Mouse (Mus musculus) gastrocnemius, adult 2 months (tissue): ENCODE measurements around the gene Cutc. TPM values are rescaled to one million over a fixed set of nuclear protein-coding genes. Genes with fewer than 3 reads are reported as not detected.
A peak's percentile ranks its signal among the peaks of the same experiment; 100 is the strongest.

Source experiments
- DNase-seq: peaks from one replicate; pipeline ENCODE4 v3.0.0; 2022
- H3K27ac ChIP-seq: fragments of 200-600 bp; 2 replicates; pipeline ENCODE4 v1.8.1; 2022; ENCODE audit warnings: mild to moderate bottlenecking
- H3K4me3 ChIP-seq: fragments of 200-600 bp; 2 replicates; pipeline ENCODE4 v1.8.1; 2022; ENCODE audit warnings: mild to moderate bottlenecking, moderate library complexity
- CTCF ChIP-seq: fragments of 200-600 bp; IDR thresholded peaks from 2 replicates; pipeline ENCODE4 v1.8.1; 2022; ENCODE audit warnings: antibody characterized with exemption, mild to moderate bottlenecking, moderate library complexity
- intact Hi-C: fragments of 180-260 bp; cut with DNase I; formaldehyde crosslinking; loops from one replicate; pipeline ENCODE4 v1.15.1; 2025
- total RNA-seq, 2 experiments: library from RNA; stranded (reverse); gene quantifications; 2 replicates each; pipeline ENCODE4 v1.2.3; 2021

Gene Cutc
- total RNA-seq, 2 experiments from 2014 or later, result 16.5 to 17.6 TPM

GRCm38 (mm10) chr19:43784761-43785160 lies 32.0 kb downstream of the Cutc start:
- intact Hi-C loops, result no loop called here
- Histone ChIP-seq H3K4me3 (no peak overlapping the region), H3K27ac (no peak overlapping the region)
- no peak for TF ChIP-seq CTCF
- no peak for DNase-seq

- intact Hi-C loops, result no loop called here
- H3K4me3 ChIP-seq, result no peak overlapping the region
- H3K27ac ChIP-seq, result no peak overlapping the region
- TF ChIP-seq CTCF, result no peak
- DNase-seq, result no peak
These were observed 33.6 kb downstream of the Cutc start for GRCm38 (mm10) chr19:43786249-43787026.

GRCm38 (mm10) chr19:43789817-43790216 lies 37.0 kb downstream of the Cutc start:
- intact Hi-C loops, result no loop called here
- no peak for TF ChIP-seq CTCF
- no peak overlapping the region for H3K27ac ChIP-seq
- no peak overlapping the region for H3K4me3 ChIP-seq
- DNase-seq, result no peak

GRCm38 (mm10) chr19:43792537-43792936 lies 39.7 kb downstream of the Cutc start:
- DNase-seq, result no peak
- intact Hi-C loops, result no loop called here
- no peak for TF ChIP-seq CTCF
- Histone ChIP-seq H3K27ac (no peak overlapping the region), H3K4me3 (no peak overlapping the region)

- Histone ChIP-seq H3K4me3 (no peak overlapping the region), H3K27ac (no peak overlapping the region)
- DNase-seq, result no peak
- intact Hi-C loops, result no loop called here
- no peak for TF ChIP-seq CTCF
These were observed 41.2 kb downstream of the Cutc start for GRCm38 (mm10) chr19:43793951-43794350.

- no peak for DNase-seq
- intact Hi-C loops, result no loop called here
- no peak for TF ChIP-seq CTCF
- no peak overlapping the region for H3K27ac ChIP-seq
- no peak overlapping the region for H3K4me3 ChIP-seq
These were observed 42.7 kb downstream of the Cutc start for GRCm38 (mm10) chr19:43795511-43795910.

GRCm38 (mm10) chr19:43797216-43797615 lies 44.4 kb downstream of the Cutc start:
- no peak overlapping the region for H3K27ac ChIP-seq
- no peak overlapping the region for H3K4me3 ChIP-seq
- intact Hi-C loops, result no loop called here
- no peak for TF ChIP-seq CTCF
- DNase-seq, result no peak

GRCm38 (mm10) chr19:43801427-43802051 lies 48.7 kb downstream of the Cutc start:
- no peak for TF ChIP-seq CTCF
- Histone ChIP-seq H3K27ac (no peak overlapping the region), H3K4me3 (no peak overlapping the region)
- intact Hi-C loops, result no loop called here
- no peak for DNase-seq

- no peak overlapping the region for H3K27ac ChIP-seq
- no peak for DNase-seq
- TF ChIP-seq CTCF, result no peak
- intact Hi-C loops, result no loop called here
- no peak overlapping the region for H3K4me3 ChIP-seq
These were observed 51.1 kb downstream of the Cutc start for GRCm38 (mm10) chr19:43803866-43804265.

GRCm38 (mm10) chr19:43809331-43809730 lies 56.5 kb downstream of the Cutc start:
- no peak for TF ChIP-seq CTCF
- H3K4me3 ChIP-seq, result no peak overlapping the region
- no peak for DNase-seq
- H3K27ac ChIP-seq, result no peak overlapping the region
- intact Hi-C loops, result no loop called here

- Histone ChIP-seq H3K27ac (no peak overlapping the region), H3K4me3 (no peak overlapping the region)
- TF ChIP-seq CTCF, result no peak
- DNase-seq, result no peak
- intact Hi-C loops, result no loop called here
These were observed 58.6 kb downstream of the Cutc start for GRCm38 (mm10) chr19:43811419-43811818.

- TF ChIP-seq CTCF, result no peak
- Histone ChIP-seq H3K4me3 (no peak overlapping the region), H3K27ac (no peak overlapping the region)
- intact Hi-C loops, result no loop called here
- no peak for DNase-seq
These were observed 60.5 kb downstream of the Cutc start for GRCm38 (mm10) chr19:43813315-43813714.

GRCm38 (mm10) chr19:43815661-43816414 lies 63.0 kb downstream of the Cutc start:
- DNase-seq, result peak; percentile 34
- no peak overlapping the region for H3K27ac ChIP-seq
- intact Hi-C loops, result no loop called here
- TF ChIP-seq CTCF, result no peak
- H3K4me3 ChIP-seq, result peak overlapping the region; percentile 63

Other genes with a start within 250 kb of the Cutc start
- 100 to 1,000 TPM; 316 to 792 TPM for gene Got1, start 228.4 kb upstream of the Cutc start, total RNA-seq
- not detected for gene Nkx2-3, start 140.7 kb upstream of the Cutc start, total RNA-seq
- 10 to 100 TPM; 21.2 to 28.7 TPM for gene Slc25a28, start 78.1 kb upstream of the Cutc start, total RNA-seq
- gene Entpd7, start 63.3 kb upstream of the Cutc start, total RNA-seq, result 1 to 10 TPM; 1.2 to 1.3 TPM
- 10 to 100 TPM; 14.9 to 17.8 TPM for gene Cox15, start within 50 bp of the Cutc start, total RNA-seq
- not detected for gene Abcc2, start 29.2 kb downstream of the Cutc start, total RNA-seq
- gene Dnmbp, start 187.2 kb downstream of the Cutc start, total RNA-seq, result 10 to 100 TPM in 1 of 2 experiments, 1 to 10 TPM in 1; 9.4 to 11.3 TPM
- gene Cpn1, start 233.6 kb downstream of the Cutc start, total RNA-seq, result not detected